Mouse (Mus musculus) heart, postnatal 14 days (tissue): Measurements from ENCODE around the gene Zgpat. TPM values are rescaled to one million over a fixed set of nuclear protein-coding genes. Genes with fewer than 3 reads are reported as not detected.

ENCODE experiments used
- DNase-seq, 2 experiments: peaks; one replicate each; pipeline ENCODE4 v3.0.0; 2021 to 2022
- intact Hi-C: fragments of 180-260 bp; cut with DNase I; formaldehyde crosslinking; loops from one replicate; pipeline ENCODE4 v1.15.1; 2025
- long read RNA-seq, 2 experiments: library from polyadenylated mRNA; stranded (forward); transcript quantifications; one replicate each; pipeline ENCODE4 v2.0.0; 2021
- total RNA-seq, 2 experiments: library from RNA; stranded (reverse); gene quantifications; 2 replicates each; pipeline ENCODE4 v1.2.3; 2021

The Zgpat gene
- 10 to 100 TPM; 21.0 to 21.4 TPM for total RNA-seq
- long read RNA-seq, experiment 1, transcript Zgpat-202 (6 exons, 2,072 nt) = major isoform, 26 of 41 reads
- long read RNA-seq, experiment 1, partial matches to known transcripts = 2 of 41 reads
- long read RNA-seq, experiment 1, other reads (novel, unspliced or antisense) = 12 of 41 reads
- long read RNA-seq, experiment 2, transcript Zgpat-202 (6 exons, 2,072 nt) = major isoform, 28 of 36 reads
- long read RNA-seq, experiment 2, partial matches to known transcripts = 0 of 36 reads
- long read RNA-seq, experiment 2, other reads (novel, unspliced or antisense) = 7 of 36 reads

DNA sequence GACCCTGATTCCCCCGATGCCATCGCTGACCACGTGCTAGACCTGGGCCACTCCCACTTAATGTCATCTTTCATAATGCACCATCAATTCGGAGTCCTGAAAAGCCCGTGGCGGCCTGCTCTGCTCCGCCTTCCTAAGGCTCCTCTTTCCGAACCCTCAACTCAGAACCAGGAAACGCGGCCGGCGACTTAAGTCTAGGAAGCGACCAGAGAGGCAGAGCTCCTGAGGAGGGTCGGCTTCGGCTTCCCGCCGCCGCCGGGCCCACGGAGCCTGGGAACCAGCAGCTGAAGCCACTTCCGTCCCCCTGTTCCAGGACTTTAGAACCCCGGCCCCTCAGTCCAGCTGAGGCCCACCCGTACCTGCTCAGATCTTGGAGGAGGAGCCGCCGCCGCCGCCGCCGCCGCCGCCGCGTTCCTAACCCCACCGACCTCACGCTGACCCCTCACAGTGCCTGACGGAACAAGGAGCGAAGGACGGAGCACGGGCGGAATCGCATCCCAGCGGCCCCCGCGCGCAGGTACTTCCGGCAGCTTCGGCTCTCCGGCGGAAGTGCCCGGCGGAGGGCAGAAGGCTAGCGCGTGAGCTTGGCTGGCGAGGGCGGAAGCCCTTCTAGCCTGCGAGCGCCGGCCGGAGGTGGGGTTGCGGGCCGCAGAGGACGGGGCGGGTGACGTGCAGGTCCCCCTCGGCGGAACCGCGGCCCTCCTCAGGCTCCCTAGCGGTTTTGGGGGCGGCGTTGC, at the start of gene Zgpat, which contains the start of gene Arfrp1:
Zgpat (plus strand) TSS at position 69 of the 737 bp plus-strand sequence.
Arfrp1 (minus strand) TSS at position 545 of the 737 bp plus-strand sequence.
- intact Hi-C loops = no loop called here
- DNase-seq = peak; percentile 90 to 92

DNA sequence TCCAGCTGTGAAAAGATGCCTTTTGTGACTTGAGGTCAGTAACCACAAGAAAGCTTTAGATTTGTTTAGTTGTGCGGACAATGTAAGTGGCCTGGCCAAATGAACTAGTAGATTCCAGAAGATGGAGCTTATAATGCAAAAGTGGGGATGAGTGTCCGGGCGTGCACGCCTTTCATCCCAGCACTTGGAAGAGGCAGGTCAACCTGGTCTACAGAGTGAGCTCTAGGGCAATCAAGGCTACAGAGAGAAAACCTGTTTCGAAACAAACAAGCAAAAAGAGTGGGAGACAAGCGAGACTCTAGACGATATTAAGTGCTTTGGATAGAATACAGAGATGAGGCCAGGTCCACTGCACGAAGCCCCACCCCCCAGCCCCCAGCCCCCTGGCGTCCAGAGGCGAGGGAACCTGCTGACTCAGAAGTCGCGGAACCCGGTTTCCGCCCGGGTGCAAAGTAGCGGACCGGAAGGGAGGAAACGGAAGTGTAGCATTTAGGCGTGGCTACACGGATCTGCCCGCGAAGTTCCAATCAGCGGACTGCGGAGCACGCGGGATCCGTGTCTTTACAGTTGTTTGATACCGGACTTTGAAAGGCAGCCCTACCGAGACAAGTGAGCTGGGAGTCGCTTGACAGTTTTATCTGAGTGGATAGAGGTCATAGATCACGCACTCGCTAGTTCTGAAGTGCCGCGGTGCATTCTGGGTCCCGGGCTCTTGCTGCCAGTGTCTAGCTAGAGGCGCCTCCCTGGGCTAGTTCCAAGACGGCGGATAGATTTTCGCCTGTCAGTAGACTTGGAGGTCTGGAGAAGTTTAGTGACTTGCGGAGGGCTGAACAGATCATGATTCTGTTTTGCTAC, 45.3 kb upstream of the Zgpat start, which contains the start of gene Rtel1:
Rtel1 (plus strand) TSS at position 492 of the 855 bp plus-strand sequence.
- intact Hi-C loops = no loop called here
- DNase-seq = peak; percentile 74 to 88

DNA sequence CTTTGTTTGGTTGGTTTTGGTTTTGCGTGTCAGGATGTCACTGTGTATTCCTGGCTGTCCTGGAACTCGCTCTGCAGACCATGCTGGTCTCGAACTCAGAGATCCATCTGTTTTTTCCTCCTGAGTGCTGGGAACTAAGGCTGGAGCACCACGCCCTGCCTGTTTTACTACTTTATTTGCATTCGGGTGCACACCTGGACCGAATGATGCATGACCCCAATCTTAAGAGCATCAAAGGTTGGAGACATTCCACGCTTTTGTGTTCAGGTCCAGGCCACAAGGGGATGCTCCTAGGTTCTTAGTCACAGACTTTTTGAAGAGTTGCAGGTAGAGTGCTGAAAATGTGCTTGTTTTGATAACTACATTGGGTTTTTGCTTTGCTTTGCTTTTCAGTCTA, 44.6 kb upstream of the Zgpat start:
- DNase-seq = no peak
- intact Hi-C loops = no loop called here

DNA sequence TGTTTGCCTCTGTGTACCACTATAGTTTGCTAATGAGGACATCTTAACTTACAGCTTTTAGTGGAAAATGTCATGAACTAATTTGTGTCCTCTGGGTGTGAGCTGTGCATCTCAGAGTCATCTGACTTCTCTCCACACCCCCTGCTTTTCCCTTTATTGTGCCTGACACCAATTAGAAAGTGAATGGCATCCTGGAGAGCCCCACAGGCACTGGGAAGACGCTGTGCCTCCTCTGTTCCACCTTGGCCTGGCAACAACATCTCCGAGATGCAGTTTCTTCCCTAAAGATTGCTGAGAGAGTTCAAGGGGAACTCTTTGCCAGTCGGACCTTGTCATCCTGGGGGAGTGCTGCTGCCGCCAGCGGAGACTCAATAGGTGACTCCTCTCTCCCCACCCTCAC, 42.6 kb upstream of the Zgpat start:
- intact Hi-C loops = no loop called here
- no peak for DNase-seq

DNA sequence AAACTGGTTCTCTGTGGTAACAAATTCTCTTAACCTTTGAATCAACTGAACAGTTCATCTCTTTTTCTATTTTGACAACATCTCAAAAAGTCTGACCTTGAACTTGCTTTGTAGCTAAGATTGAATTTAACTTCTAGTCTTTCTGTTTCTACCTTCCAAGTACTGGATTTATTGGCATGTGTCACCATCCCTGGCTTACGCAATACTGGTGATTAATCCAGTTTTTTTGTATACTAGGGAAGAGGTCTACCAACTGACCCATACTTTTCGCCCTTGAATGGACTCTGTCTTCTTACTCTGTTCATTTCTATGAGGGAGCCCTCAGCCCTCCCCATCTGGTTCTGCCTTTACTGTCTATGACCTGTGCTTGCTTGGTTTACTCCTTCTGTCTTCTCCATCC, 38.6 kb upstream of the Zgpat start:
- no peak for DNase-seq
- intact Hi-C loops = no loop called here

DNA sequence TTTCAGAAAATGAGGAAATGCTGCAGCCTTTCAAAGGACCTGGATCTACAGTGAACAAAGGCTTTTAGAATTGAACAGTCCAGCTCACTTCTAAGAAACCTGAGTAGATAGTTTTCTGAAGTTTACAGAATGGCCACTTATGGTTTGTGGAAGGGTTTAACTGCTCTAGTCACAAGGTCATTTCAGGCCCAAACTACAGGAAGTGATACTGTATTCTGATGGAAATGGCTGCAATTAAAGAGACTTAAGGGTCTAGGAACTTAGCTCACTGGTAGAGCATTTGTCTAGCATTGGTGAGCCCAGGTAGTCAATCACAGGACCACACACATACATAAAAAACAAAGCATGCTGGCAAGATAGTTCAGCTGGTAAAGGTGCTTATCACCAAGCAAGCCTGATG, 32.2 kb upstream of the Zgpat start:
- intact Hi-C loops = no loop called here
- DNase-seq = no peak

DNA sequence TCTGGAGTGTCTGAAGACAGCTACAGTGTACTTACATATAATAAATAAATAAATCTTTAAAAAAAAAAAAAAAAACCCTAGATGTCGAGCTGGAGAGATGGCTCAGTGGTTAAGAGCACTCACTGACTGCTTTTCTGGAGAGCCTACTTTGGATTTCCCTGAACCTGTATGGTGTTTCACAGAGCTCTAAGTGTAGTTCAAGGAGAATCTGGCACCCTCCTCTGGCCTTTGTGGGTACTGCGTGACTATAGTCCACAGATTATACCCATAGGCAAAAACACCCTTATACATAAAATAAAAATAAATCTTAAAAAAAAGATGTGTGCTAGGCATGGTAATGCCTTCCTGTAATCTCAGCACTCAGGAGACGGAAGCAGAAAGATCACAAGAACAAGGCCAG, 30.7 kb upstream of the Zgpat start:
- intact Hi-C loops = loop anchor here (1.0 kb wide), 1 partner anchor 148 kb away; no protein-coding TSS in a partner anchor
- peak; percentile 63 to 76 for DNase-seq

DNA sequence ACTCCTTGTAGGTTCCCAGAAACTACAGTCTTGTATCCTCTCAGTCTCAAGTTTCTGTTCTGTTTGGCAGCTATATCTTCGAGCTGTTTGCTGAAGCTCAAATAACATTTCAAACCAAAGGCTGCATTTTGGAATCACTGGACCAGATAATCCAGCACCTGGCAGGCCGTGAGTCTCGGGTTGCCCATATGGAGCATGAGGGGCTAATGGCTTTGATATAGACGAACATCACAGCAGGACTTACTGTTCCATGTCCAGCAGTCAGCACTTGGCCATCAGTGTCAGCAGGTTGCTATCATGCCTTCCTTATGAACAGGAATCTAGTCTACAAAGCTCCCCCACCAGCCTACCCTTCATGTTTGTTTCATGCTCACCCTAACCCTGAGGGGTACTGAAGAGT, 24.3 kb upstream of the Zgpat start:
- intact Hi-C loops = no loop called here
- DNase-seq = no peak

DNA sequence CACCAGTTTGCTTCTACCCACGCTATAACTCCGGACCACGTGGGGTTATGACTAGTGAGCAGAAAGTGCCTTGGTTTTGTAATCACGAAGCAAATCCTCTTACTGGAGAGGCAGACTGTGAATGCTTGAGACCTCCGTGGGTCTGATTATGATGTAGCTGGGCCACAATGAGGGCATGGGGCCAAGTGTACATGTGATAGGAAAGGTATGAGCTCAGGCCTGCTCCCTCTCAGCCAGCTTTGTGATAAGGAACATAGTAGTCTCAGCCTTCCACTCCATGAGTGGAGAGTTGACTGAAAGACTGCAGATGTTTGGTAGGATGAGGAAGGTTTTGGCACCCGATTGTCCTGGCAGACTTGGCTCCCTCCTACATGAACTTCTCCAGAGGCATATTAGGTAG, 22.0 kb upstream of the Zgpat start:
- DNase-seq = peak; percentile 33 to 59
- intact Hi-C loops = no loop called here

DNA sequence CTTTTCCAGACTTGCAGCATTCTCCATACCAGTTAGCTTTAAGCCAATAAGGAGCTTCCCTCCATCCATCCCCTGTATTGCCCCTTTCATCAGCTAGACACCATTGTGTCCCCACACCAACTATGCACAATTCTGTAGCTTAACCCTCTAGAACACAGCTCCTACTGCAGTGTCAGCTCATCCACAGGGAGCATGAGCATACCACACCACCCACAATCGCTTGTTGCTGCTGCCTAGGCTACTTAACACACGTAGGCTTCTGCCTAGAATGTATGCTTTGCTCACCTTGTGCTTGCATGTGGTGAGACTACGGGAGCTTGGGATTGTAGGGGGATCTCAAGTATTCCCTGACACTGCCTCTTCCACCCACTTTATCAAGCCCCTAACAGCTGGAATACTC, 7.9 kb upstream of the Zgpat start:
- no peak for DNase-seq
- intact Hi-C loops = loop anchor here (10.0 kb wide), 1 partner anchor 372 kb away; the partner anchor contains the start of gene Col20a1

DNA sequence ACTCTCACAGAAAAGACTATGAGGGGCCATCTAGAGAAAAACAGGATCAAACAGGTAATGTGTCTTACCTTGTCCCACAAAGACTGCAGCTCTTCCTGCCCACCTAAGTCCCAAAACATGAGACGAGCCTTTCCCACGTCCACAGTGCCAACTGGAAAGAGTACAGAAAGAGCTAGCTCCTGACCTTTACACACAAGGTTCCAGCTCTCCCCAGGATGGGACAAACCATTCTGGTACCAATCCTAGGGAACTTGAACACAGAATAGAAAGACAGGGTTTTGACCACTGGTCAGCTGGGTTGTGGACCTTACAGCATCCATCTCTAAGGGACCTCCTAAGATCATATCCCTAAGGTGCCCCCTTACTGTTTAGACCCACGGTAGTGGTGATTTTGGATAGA, 782 bp upstream of the Zgpat start:
- intact Hi-C loops = no loop called here
- DNase-seq = no peak

DNA sequence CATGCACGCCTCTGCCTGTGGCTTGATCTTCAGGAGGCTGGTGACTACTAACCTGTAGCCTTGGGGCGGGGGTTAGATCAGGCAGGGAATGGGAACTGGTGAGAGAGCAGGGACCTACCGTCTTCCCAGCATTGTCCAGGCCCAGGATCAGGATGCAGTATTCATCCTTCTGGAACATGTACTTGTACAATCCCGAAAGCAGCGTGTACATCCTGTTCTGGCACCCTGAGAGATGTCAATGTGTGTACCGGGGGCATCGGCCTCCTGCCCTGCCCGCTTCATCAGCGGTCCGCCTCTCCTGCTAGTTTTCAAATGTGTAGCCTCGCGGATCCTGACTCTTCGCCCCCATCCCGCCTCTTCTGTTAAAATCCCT, 255 bp upstream of the Zgpat start:
- no peak for DNase-seq
- intact Hi-C loops = no loop called here

DNA sequence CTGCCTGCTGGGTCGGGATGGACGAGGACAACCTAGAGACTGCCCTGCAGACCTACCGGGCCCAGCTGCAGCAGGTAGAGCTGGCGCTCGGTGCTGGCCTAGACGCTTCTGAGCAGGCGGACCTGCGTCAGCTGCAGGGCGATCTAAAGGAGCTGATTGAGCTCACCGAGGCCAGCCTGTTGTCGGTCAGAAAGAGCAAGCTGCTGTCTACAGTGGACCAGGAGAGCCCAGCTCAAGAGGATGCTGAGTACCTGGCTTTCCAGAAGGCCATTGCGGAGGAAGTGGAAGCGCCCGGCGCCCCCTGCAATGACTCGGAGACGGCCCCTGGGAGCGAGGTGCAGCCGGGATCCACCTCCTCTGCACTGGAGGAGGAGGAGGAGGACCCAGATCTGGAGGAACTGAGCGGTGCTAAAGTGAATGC, 937 bp downstream of the Zgpat start:
- intact Hi-C loops = no loop called here
- no peak for DNase-seq

DNA sequence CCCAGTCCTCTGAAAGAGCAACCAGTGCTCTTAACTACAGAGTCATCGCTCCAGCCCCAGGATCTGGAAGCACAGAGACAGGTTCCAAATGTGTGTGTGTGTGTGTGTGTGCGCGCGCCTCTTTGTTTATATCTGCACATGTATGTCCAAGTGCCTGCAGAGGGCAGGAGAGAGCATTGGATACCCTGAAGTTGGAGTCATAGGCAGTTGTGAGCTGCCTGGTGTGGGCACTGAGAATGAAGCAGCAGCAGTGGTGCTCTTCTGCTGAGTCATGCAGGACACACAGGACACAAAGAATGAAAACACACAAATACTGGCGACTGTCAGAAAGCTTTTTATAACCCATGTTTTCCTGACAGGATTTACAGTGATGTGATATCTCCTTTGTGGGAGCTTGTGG, 5.3 kb downstream of the Zgpat start:
- no peak for DNase-seq
- intact Hi-C loops = no loop called here

DNA sequence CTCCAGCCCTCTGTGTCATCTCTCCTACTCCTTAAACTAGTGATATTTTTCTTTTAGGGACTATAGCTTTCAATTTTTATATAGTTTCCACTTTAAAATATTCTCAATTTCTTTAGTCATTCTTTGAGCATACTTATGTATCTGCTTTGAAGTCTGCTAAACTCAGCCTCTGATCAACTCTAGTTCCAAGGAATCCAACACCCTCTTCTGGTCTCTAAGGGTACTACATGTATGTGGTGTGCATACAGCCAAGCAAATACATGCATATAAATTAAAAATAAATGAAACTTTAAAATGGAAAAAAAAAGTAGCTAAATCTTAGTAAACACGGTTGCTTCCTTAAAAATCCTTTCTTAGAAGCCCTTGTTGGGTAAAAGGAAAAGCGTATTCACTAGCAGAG, 11.1 kb downstream of the Zgpat start:
- DNase-seq = no peak
- intact Hi-C loops = no loop called here

DNA sequence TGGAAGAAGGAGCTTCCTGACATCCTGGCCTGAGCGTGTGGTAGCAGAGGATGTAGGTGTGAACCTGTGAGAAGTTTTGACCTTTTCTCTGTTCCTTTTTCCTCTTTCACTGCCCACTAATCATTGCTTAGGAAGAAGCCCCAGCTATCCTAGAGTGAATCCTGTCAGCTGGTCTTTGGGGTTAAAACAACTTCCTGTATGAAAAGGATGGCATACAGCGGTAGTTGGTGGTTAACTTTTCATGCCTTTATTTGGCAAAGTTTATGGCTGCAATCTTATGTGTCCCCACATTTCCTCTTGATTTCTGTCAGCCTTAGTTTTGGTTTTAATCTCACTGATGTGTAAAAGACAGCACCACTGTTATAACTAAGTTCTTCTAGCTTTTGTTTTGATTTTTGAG, 12.5 kb downstream of the Zgpat start:
- no peak for DNase-seq
- intact Hi-C loops = no loop called here

DNA sequence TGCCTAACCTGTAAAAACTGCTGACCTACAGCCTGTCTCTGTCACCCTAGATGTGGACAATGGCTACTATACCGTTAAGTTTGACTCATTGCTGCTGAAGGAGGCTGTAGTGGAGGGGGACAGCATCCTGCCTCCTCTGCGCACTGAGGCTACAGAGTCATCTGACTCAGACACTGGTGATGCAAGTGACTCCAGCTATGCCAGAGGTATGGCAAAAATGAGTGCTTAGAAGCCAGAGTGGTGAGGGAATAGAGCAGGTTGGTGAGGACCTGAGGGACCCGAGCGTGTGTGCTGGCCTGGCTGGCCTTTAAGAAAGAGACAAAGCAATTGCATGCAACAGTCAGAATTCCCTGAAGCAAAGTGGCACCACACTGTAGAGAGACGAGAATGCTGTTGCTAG, 14.0 kb downstream of the Zgpat start:
- intact Hi-C loops = no loop called here
- no peak for DNase-seq

DNA sequence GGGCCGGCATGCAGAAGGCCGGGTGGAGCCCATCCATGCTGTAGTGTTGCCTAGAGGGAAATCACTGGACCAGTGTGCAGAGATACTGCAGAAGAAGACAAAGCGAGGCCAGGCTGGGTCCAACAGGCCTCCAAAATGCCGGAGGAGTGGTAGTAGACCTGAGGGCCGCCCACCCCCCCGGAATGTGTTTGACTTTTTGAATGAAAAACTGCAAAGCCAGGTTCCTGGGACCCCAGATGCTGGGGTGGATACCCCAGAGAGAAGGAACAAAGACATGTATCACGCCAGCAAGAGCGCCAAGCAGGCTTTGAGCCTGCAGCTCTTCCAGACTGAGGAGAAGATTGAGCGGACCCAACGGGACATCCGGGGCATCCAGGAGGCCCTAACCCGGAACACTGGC, 15.1 kb downstream of the Zgpat start, which contains the start of gene Lime1:
Lime1 (plus strand) TSS at position 301 of the 400 bp plus-strand sequence.
- DNase-seq = no peak
- intact Hi-C loops = no loop called here

DNA sequence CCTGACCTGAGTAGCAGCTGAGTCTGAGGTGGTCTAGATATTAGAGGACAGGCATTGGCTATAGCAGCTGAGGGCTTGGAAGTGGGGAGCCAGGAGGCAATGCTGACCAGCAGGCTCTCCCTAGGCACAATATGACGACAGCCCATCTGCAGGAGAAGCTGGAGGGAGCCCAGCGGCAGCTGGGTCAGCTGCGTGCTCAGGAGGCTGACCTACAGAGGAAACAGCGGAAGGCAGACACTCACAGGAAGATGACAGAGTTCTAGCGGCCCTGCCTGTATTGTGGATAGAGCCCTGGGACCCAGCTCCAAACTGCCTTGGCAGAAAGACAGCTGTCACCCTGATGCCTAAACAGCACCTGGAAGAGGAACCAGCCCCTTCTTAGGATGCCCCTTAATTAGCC, 15.5 kb downstream of the Zgpat start:
- intact Hi-C loops = no loop called here
- no peak for DNase-seq

DNA sequence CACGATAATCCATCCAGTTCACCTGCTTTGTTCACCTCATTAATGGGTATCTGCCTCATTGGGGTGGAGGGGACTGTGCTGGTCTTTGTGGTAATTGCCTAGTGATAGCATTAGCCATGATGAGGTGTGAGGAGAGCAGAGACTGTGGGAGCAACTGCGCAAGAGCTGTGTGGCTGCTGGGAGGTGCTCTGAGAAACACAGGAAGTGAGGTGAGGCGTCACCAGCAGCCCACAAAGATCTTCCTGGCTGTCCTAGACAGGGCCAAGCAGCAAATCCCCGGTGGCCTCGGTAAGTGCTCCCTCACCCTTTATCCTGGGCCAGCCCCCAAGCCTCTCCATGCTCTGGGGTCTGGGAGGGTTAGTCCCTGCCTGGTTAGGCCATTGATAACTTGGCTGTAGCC, 16.4 kb downstream of the Zgpat start:
- intact Hi-C loops = no loop called here

More for the DNA sequence above, 16.4 kb downstream of the Zgpat start:
- DNase-seq = no peak
